Mouse (Mus musculus): Measurements from ENCODE around the gene Chit1.

- TF ChIP-seq GATA1 (IDR thresholded peaks at IDR 0.05; ENCODE audit: low read length) (no peak), TAL1 (IDR thresholded peaks at IDR 0.05; ENCODE audit: low read length) (no peak)
These were observed 40.9 kb upstream of the Chit1 start for GRCm38 (mm10) chr1:134070099-134070669.
